Mouse (Mus musculus) liver, embryonic 15.5 days (tissue): ENCODE results near the gene B230219D22Rik. TPM values are rescaled to one million over a fixed set of nuclear protein-coding genes. Genes with fewer than 3 reads are reported as not detected.

ENCODE experiments used
- ATAC-seq: fragments of 200-750 bp; cut with Nextera tagmentation; 2 replicates; pipeline ENCODE4 v1.8.0; 2017; ENCODE audit warnings: moderate number of reproducible peaks, mild to moderate bottlenecking, moderate library complexity; ENCODE audit not compliant: insufficient read depth
- H3K27ac ChIP-seq: fragments of 300-500 bp; sonication (generic); replicated peaks from 2 replicates; pipeline ENCODE4 v1.5.1; 2015; ENCODE audit warnings: mild to moderate bottlenecking, inconsistent platforms
- H3K27me3 ChIP-seq: fragments of 300-500 bp; sonication (generic); 2 replicates; pipeline ENCODE4 v1.6.1; 2015; ENCODE audit warnings: mild to moderate bottlenecking, inconsistent platforms
- H3K36me3 ChIP-seq: fragments of 300-500 bp; sonication (generic); replicated peaks from 2 replicates; pipeline ENCODE4 v1.6.1; 2015; ENCODE audit warnings: moderate library complexity, mild to moderate bottlenecking, inconsistent platforms
- H3K4me1 ChIP-seq: fragments of 300-500 bp; sonication (generic); replicated peaks from 2 replicates; pipeline ENCODE4 v1.6.1; 2015; ENCODE audit warnings: inconsistent platforms
- H3K4me2 ChIP-seq: fragments of 300-500 bp; sonication (generic); 2 replicates; pipeline ENCODE4 v1.6.1; 2015; ENCODE audit warnings: moderate library complexity, mild to moderate bottlenecking, inconsistent platforms
- H3K4me3 ChIP-seq: fragments of 300-500 bp; sonication (generic); replicated peaks from 2 replicates; pipeline ENCODE4 v1.5.1; 2015; ENCODE audit warnings: mild to moderate bottlenecking, inconsistent platforms
- H3K9ac ChIP-seq: fragments of 300-500 bp; sonication (generic); 2 replicates; pipeline ENCODE4 v1.6.1; 2015; ENCODE audit warnings: moderate library complexity, mild to moderate bottlenecking, inconsistent platforms
- H3K9me3 ChIP-seq: fragments of 300-500 bp; sonication (generic); replicated peaks from 2 replicates; pipeline ENCODE4 v1.6.1; 2016; ENCODE audit warnings: inconsistent platforms
- WGBS: fragments of 180-500 bp; shearing (Covaris S2); methylation state at CpG from one replicate; pipeline ENCODE4 v1.1.7; 2015; ENCODE audit warnings: mixed read lengths; ENCODE audit not compliant: insufficient replicate concordance; 5-methylcytosine and 5-hydroxymethylcytosine counted together
- polyA plus RNA-seq: library from polyadenylated mRNA; unstranded; fragments of >200 nt; fragmentation: Nextera tagmentation; extraction: Ambion mirVana; gene quantifications from 2 replicates; pipeline ENCODE4 v1.2.1, GENCODE M21; 2015

Gene B230219D22Rik
- 10.7 and 11.3 TPM in 2 replicates for polyA plus RNA-seq

GRCm38 (mm10) chr13:55692535-55693242, at the start of gene B230219D22Rik:
Gene B230219D22Rik, plus strand, starts transcription at chr13:55693124.
- Histone ChIP-seq H3K36me3 (peaks cover 9% of the 10 kb centered on the region; the same call in 1 of the 2 replicates), H3K9ac (peak within 1 kb of the TSS; percentile 99), H3K9me3 (no peaks in the 10 kb centered on the region), H3K27ac (peak within 1 kb of the TSS; percentile 99), H3K4me3 (peak within 1 kb of the TSS; percentile 94), H3K27me3 (no peaks in the 10 kb centered on the region), H3K4me2 (peak within 1 kb of the TSS; percentile 82), H3K4me1 (peaks cover 32% of the 10 kb centered on the region)
- peak; percentile 98 for ATAC-seq
- under 1% methylated on average over 51 of the region's 51 CpGs for WGBS

- WGBS: 83% methylated on average over 2 of the region's 2 CpGs
- H3K9ac ChIP-seq: no peak overlapping the region
- no peak overlapping the region for H3K4me2 ChIP-seq
- no peak overlapping the region for H3K4me3 ChIP-seq
- H3K27ac ChIP-seq: no peak overlapping the region
- no peaks in the 10 kb centered on the region for H3K9me3 ChIP-seq
- H3K4me1 ChIP-seq: no peaks in the 10 kb centered on the region
- no peaks in the 10 kb centered on the region for H3K27me3 ChIP-seq
- H3K36me3 ChIP-seq: peaks cover 81% of the 10 kb centered on the region
- no peak for ATAC-seq
Observed at GRCm38 (mm10) chr13:55644525-55644924, 48.4 kb upstream of the B230219D22Rik start.

GRCm38 (mm10) chr13:55650098-55650497, 42.8 kb upstream of the B230219D22Rik start:
- Histone ChIP-seq H3K9ac (no peak overlapping the region), H3K9me3 (no peaks in the 10 kb centered on the region), H3K27me3 (no peaks in the 10 kb centered on the region), H3K36me3 (peaks cover 100% of the 10 kb centered on the region), H3K4me1 (no peaks in the 10 kb centered on the region; the same call in 1 of the 2 replicates), H3K27ac (no peak overlapping the region), H3K4me2 (no peak overlapping the region), H3K4me3 (no peak overlapping the region)
- ATAC-seq: no peak
- 90% methylated on average over 12 of the region's 12 CpGs for WGBS

GRCm38 (mm10) chr13:55650980-55651379, 41.9 kb upstream of the B230219D22Rik start:
- Histone ChIP-seq H3K9ac (no peak overlapping the region), H3K9me3 (no peaks in the 10 kb centered on the region), H3K4me3 (no peak overlapping the region), H3K27ac (no peak overlapping the region), H3K4me1 (no peaks in the 10 kb centered on the region; the same call in 1 of the 2 replicates), H3K27me3 (no peaks in the 10 kb centered on the region), H3K36me3 (peaks cover 100% of the 10 kb centered on the region), H3K4me2 (no peak overlapping the region)
- WGBS: 71% methylated on average over 6 of the region's 6 CpGs
- ATAC-seq: no peak; the same call in 1 of the 2 replicates

GRCm38 (mm10) chr13:55668550-55668949, 24.4 kb upstream of the B230219D22Rik start:
- no peaks in the 10 kb centered on the region for H3K9me3 ChIP-seq
- no peaks in the 10 kb centered on the region for H3K4me1 ChIP-seq
- no peak overlapping the region for H3K4me2 ChIP-seq
- no peak overlapping the region for H3K9ac ChIP-seq
- H3K4me3 ChIP-seq: no peak overlapping the region
- H3K27me3 ChIP-seq: no peaks in the 10 kb centered on the region
- no peak for ATAC-seq
- 83% methylated on average over 6 of the region's 6 CpGs for WGBS
- H3K36me3 ChIP-seq: peaks cover 94% of the 10 kb centered on the region
- no peak overlapping the region for H3K27ac ChIP-seq

- Histone ChIP-seq H3K27ac (no peak overlapping the region), H3K36me3 (peaks cover 91% of the 10 kb centered on the region), H3K4me2 (no peak overlapping the region), H3K9me3 (no peaks in the 10 kb centered on the region), H3K9ac (no peak overlapping the region), H3K27me3 (no peaks in the 10 kb centered on the region), H3K4me1 (no peaks in the 10 kb centered on the region), H3K4me3 (no peak overlapping the region)
- WGBS: 85% methylated on average over 6 of the region's 6 CpGs
- no peak for ATAC-seq
Observed at GRCm38 (mm10) chr13:55672711-55673110, 20.2 kb upstream of the B230219D22Rik start.

GRCm38 (mm10) chr13:55677364-55677763, 15.6 kb upstream of the B230219D22Rik start:
- Histone ChIP-seq H3K27ac (no peak overlapping the region), H3K9ac (no peak overlapping the region), H3K27me3 (no peaks in the 10 kb centered on the region), H3K4me1 (no peaks in the 10 kb centered on the region), H3K9me3 (no peaks in the 10 kb centered on the region), H3K4me2 (no peak overlapping the region), H3K36me3 (peaks cover 86% of the 10 kb centered on the region), H3K4me3 (no peak overlapping the region)
- no peak for ATAC-seq
- WGBS: 64% methylated on average over 8 of the region's 8 CpGs

- Histone ChIP-seq H3K9ac (no peak overlapping the region), H3K4me1 (no peaks in the 10 kb centered on the region), H3K27ac (no peak overlapping the region), H3K36me3 (peaks cover 43% of the 10 kb centered on the region), H3K4me2 (no peak overlapping the region), H3K4me3 (no peak overlapping the region), H3K9me3 (no peaks in the 10 kb centered on the region), H3K27me3 (no peaks in the 10 kb centered on the region)
- ATAC-seq: no peak
- 83% methylated on average over 9 of the region's 9 CpGs for WGBS
Observed at GRCm38 (mm10) chr13:55682201-55682600, 10.7 kb upstream of the B230219D22Rik start.

GRCm38 (mm10) chr13:55683581-55683980, 9.3 kb upstream of the B230219D22Rik start:
- H3K9ac ChIP-seq: no peak overlapping the region
- no peak for ATAC-seq

GRCm38 (mm10) chr13:55686107-55686633, 6.8 kb upstream of the B230219D22Rik start:
- WGBS: 62% methylated on average over 9 of the region's 9 CpGs

More at GRCm38 (mm10) chr13:55683581-55683980, 9.3 kb upstream of the B230219D22Rik start:
- Histone ChIP-seq H3K4me1 (0 out of 2 replicates have a peak, but pooled peaks cover 4% of the 10 kb centered on the region), H3K4me3 (no peak overlapping the region), H3K27me3 (no peaks in the 10 kb centered on the region), H3K9me3 (no peaks in the 10 kb centered on the region), H3K27ac (no peak overlapping the region), H3K4me2 (no peak overlapping the region), H3K36me3 (peaks cover 30% of the 10 kb centered on the region)
- 83% methylated on average over 3 of the region's 3 CpGs for WGBS

GRCm38 (mm10) chr13:55687927-55688602, 4.9 kb upstream of the B230219D22Rik start:
- no peaks in the 10 kb centered on the region for H3K36me3 ChIP-seq
- no peak overlapping the region for H3K4me2 ChIP-seq
- ATAC-seq: no peak
- no peaks in the 10 kb centered on the region for H3K27me3 ChIP-seq
- 56% methylated on average over 4 of the region's 4 CpGs for WGBS
- H3K9ac ChIP-seq: no peak overlapping the region
- no peak overlapping the region for H3K4me3 ChIP-seq
- no peaks in the 10 kb centered on the region for H3K9me3 ChIP-seq
- peaks cover 12% of the 10 kb centered on the region for H3K4me1 ChIP-seq
- no peak overlapping the region for H3K27ac ChIP-seq

More at GRCm38 (mm10) chr13:55686107-55686633, 6.8 kb upstream of the B230219D22Rik start:
- Histone ChIP-seq H3K27me3 (no peaks in the 10 kb centered on the region), H3K4me2 (no peak overlapping the region), H3K9ac (no peak overlapping the region), H3K9me3 (no peaks in the 10 kb centered on the region), H3K4me1 (0 out of 2 replicates have a peak, but pooled peaks cover 4% of the 10 kb centered on the region), H3K4me3 (no peak overlapping the region), H3K36me3 (peaks cover 7% of the 10 kb centered on the region; the same call in 1 of the 2 replicates), H3K27ac (no peak overlapping the region)
- no peak for ATAC-seq
